Mouse (Mus musculus) monocyte, adult 5-6 weeks (primary cell): Measurements from ENCODE around the gene Tnrc18. TPM values are rescaled to one million over a fixed set of nuclear protein-coding genes. Genes with fewer than 3 reads are reported as not detected.

ENCODE experiments used
- ATAC-seq: fragments of 153-309, 156-312 bp; replicated peaks from 2 replicates; pipeline ENCODE4 v1.8.0; 2017; ENCODE audit warnings: mild to moderate bottlenecking; ENCODE audit not compliant: low TSS enrichment, insufficient number of reproducible peaks, severe bottlenecking, poor library complexity, low FRiP score
- total RNA-seq: library from RNA; stranded (forward); fragments of 200-1000, 200-491, 200-594 nt; gene quantifications from 3 replicates; pipeline ENCODE4 v1.2.3, GENCODE M21; 2017

Gene Tnrc18
- total RNA-seq, 1 experiment from 2014 or later = 22.5 TPM

GRCm38 (mm10) chr5:142824091-142824490, 6.6 kb upstream of the Tnrc18 start:
- no peak for ATAC-seq

- 0 out of 2 replicates have a peak, but pooled peaks have one; percentile 20 for ATAC-seq
These were observed 5.9 kb upstream of the Tnrc18 start for GRCm38 (mm10) chr5:142823096-142824062.

- ATAC-seq = no peak
These were observed 5.0 kb upstream of the Tnrc18 start for GRCm38 (mm10) chr5:142822286-142823095.

DNA sequence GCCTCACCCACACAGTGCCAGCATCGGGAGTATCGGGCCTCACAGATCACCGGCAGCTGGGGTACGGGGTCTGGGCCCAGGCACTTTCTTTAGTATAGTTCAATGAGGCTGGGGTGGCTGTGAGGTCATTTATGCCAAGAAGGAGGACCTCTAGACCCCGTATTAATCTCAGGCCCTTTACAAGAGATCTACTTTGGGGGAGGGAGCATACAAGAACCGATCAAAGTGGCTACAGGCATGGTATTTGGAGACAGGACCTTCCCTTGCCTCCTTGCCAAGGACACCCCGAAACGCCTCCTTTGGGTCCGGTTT, 4.5 kb upstream of the Tnrc18 start:
- ATAC-seq = no peak

DNA sequence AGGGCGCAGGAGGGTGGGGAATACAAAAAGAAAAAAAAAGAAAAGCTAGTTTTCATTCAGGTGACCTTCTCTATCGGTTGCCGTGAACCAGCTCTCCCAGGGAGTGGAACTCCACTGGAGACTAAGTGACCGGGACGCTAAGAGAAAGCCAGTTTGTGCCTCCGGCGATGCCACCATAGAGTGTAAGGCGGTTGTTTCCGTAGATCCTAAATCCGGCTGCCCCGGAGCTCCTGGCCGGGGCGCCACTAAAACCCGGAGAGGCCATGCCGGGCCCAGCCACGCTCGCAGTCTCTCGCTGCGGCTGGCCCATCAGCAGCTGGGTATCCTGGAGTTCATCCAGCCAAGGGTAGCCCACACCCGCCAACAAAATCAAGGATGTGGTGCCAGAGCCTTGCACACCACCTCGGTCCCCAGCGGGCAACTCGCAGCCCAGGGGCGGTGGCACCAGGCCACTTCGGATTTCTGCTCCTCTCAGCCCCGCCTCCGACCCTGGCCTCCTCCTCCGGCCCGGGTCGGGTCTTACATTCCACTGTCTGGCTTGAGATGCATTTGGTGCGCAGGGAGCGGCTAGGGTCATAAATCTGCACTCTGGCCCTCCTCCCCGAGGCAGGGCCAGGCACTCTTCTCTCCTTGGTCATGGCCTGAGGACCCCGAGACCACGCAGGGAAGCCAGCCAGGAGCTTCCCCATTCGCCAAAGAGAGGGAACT, 4.0 kb upstream of the Tnrc18 start:
- ATAC-seq = peak; percentile 34

- no peak for ATAC-seq
These were observed 3.1 kb upstream of the Tnrc18 start for GRCm38 (mm10) chr5:142820276-142821265.

DNA sequence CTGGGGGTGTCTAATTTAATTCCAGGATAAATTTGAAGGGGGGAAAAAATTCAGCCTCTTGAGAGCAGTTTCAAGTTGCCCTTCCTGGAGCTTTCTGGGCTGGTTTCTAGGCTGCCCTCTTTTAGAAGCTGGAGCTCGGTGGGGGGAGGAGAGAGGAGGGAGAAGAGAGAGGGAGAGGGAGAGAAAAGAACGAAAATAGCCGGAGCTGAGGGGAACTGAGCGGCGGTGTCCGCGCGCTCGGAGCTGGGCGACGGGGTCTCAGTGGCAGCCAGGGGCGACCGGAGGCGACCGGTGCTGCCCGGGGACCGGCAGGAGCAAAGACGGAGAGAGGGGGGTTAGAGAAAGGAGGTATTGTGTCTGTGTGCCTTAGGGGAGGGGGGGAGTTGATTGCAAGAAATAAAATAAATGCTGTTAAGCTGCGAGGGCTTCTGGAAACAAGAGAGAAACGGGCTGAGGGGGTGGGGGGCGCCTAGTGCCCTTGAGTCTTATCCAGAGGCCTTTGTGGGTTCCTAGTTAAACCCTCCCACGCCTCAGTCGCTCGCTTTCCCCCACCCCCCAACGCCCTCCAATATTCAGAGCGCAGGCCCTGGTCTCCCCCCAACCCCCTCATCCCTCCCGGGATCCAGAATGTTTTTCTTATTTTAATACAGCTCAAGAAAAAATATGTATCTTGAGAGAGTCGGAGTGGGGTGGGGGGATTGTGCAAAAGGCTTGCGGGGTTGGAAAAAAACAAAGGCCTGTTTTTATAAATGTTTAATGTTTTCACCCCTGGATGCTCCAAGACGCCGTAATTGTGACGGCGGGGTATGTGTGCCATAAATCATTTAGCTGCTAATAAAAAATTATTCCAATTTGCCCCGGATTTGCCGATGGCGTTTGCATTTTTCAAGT, 2.2 kb upstream of the Tnrc18 start:
- no peak for ATAC-seq

GRCm38 (mm10) chr5:142818435-142819360, 1.2 kb upstream of the Tnrc18 start:
- no peak for ATAC-seq

DNA sequence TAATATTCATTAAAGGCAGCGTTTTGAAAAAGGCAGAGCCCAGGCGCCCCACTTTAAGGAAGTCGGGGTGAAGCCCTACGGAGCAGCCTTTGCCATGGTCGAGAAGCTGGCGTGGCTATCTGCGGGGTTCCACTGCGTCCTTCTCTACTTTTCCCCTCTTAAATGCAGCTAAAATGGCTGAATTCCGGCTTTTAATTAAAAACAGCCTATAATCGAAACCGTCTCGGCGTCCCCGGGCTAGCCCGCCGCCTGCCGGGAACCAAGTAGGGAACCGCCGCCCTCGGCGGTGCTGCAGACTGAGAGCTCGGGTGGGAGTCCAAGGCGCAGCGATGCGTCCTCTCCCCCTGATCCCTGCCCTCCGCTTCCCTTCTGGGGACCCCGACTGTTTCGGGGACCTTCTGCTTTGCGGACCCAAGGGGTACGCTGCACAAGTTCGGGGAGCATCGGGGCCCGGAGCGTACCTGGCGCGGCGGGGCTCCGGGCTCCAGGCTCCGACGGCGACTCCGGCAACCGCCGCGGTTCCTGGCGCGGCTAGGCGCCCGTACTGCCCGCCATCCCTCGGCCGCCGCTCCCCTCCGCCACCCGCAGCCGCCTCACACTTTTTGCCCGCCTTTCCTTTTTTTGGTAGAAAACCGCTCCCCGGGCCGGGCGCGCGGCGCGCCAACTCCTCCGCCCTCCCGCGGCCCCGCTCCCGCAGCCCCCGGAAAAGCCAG, 495 bp downstream of the Tnrc18 start:
- ATAC-seq = no peak

- no peak for ATAC-seq
These were observed 1.2 kb downstream of the Tnrc18 start for GRCm38 (mm10) chr5:142816031-142816810.

DNA sequence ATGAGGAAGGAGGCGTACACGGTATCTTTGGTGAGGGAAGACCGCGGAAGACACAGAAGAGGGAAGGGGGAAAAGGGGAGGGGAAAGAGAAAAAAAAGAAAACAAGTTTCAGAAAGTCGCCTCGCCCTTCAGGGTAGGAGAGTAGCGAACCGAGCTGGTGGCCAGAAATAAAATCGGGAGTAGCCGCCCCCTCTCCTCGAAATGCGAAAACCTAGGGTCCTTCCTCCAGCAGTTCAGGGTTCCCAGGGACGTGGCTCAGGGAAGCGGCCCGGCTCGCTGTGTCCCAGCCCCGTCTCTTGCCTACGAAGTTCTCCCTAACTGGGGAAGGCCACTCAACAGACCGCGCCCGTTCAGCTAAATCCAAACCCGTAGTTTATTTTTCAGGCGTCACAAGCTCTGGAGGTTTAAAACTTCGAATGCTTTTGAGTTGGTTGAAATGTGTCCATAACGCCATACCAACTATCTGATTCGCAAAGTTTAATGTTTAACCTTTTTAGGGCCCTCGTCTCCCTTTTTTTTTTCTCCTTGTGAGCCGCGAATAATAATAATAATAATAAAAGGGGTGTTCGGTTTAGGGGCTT, 2.0 kb downstream of the Tnrc18 start:
- ATAC-seq = 0 out of 2 replicates have a peak, but pooled peaks have one; percentile 1

DNA sequence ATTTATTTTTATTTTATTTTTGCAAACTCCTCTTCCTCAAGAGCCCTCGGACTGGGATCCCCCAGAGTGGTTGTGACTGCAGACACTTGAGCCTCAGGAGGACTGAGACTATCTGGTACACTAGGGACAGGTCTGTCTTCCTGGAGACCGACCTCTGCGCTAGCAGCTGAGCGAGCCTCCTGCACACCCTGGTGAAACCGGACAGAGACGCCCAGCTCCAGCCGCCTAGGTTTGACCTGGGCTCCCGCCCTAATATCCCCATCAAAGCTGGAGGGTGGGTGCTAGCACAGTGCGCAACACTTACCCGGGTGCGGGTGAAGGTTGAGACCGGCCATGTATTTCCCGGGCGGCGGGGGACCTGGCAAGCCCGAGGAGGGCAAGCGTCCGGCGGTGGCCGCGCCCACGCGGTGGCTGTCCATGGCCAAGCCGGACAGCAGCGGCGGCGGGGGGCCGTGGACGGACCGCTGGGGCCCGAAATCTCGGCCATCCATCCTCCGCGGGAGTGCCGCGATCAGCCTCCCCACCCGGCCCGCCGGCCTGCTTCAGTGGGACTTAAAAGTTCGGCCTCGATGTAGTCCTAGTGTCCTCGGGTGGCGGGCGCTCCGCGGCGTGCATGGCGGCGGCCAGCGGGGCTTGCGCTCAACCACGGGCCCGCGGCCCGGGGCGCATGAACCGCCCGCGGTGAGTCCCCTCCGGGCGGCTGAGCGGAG, 2.6 kb downstream of the Tnrc18 start:
- ATAC-seq = no peak

GRCm38 (mm10) chr5:142814161-142814651, 3.3 kb downstream of the Tnrc18 start:
- ATAC-seq = no peak

- ATAC-seq = no peak
These were observed 3.7 kb downstream of the Tnrc18 start for GRCm38 (mm10) chr5:142813722-142814111.
